Mouse (Mus musculus) MEL (cell line): ENCODE measurements at regions not wholly inside any gene's neighbourhood (a gene's known extent, or its start where the extent isn't known, plus 50 kb on each side); places are given as distances from the start of the nearest gene placed in this dataset.

Source experiments
- DNase-seq: peaks from one replicate; pipeline ENCODE4 v3.0.0; 2011; ENCODE audit warnings: low read depth, low spot score
- H3K27ac ChIP-seq: 2 replicates; pipeline ENCODE4 v1.5.1; 2012; ENCODE audit warnings: low read depth, mild to moderate bottlenecking, control low read depth, low read length, moderate library complexity; ENCODE audit not compliant: control insufficient read depth
- H3K27me3 ChIP-seq, 2 experiments: fragments of 150-350 bp in 1 of 2; sonication (generic) in 1 of 2; 2 replicates each; pipeline ENCODE4 v1.6.1; 2012; ENCODE audit warnings: low read length in 2 of 2, mild to moderate bottlenecking in 2 of 2, improper control_type of control experiment in 1 of 2, moderate library complexity in 1 of 2; ENCODE audit not compliant: insufficient read depth in 2 of 2, control insufficient read depth in 1 of 2
- H3K36me3 ChIP-seq, 2 experiments: 2 replicates each; pipeline ENCODE4 v1.6.1; 2012 to 2014; ENCODE audit warnings: low read length in 2 of 2, improper control_type of control experiment in 1 of 2, inconsistent platforms in 1 of 2, mild to moderate bottlenecking in 1 of 2; ENCODE audit not compliant: insufficient read depth in 2 of 2, control insufficient read depth in 1 of 2
- H3K4me1 ChIP-seq, 2 experiments: fragments of 150-350 bp in 1 of 2; sonication (generic) in 1 of 2; 2 replicates each; pipeline ENCODE4 v1.6.1; 2012; ENCODE audit warnings: low read length in 2 of 2, improper control_type of control experiment in 1 of 2, mild to moderate bottlenecking in 1 of 2; ENCODE audit not compliant: insufficient read depth in 2 of 2, control insufficient read depth in 1 of 2
- H3K4me3 ChIP-seq, 2 experiments: fragments of 150-350 bp in 1 of 2; sonication (generic) in 1 of 2; 2 replicates each; pipeline ENCODE4 v1.5.1; 2012; ENCODE audit warnings: low read depth in 2 of 2, low read length in 2 of 2, mild to moderate bottlenecking in 2 of 2, moderate library complexity in 2 of 2, control low read depth in 1 of 2, improper control_type of control experiment in 1 of 2; ENCODE audit not compliant: control insufficient read depth in 1 of 2, insufficient read depth in 1 of 2
- H3K79me2 ChIP-seq: 2 replicates; pipeline ENCODE4 v1.6.1; 2012; ENCODE audit warnings: mild to moderate bottlenecking, low read length, moderate library complexity; ENCODE audit not compliant: control insufficient read depth, poor library complexity, insufficient read depth
- H3K9ac ChIP-seq: 2 replicates; pipeline ENCODE4 v1.6.1; 2012; ENCODE audit warnings: low read depth, mild to moderate bottlenecking, control low read depth, low read length, moderate library complexity; ENCODE audit not compliant: control insufficient read depth, poor library complexity, severe bottlenecking
- H3K9me3 ChIP-seq: fragments of 150-350 bp; sonication (generic); replicated peaks from 2 replicates; pipeline ENCODE4 v1.6.1; 2012; ENCODE audit warnings: mild to moderate bottlenecking, low read length, improper control_type of control experiment, moderate library complexity; ENCODE audit not compliant: insufficient read depth
- BHLHE40 ChIP-seq: IDR thresholded peaks from 2 replicates; pipeline ENCODE4 v1.6.1; 2012; ENCODE audit warnings: low read depth, mild to moderate bottlenecking, inconsistent platforms, low read length, improper control_type of control experiment, borderline replicate concordance
- CTCF ChIP-seq, 3 experiments: IDR thresholded peaks in 2 of 3; conservative IDR thresholded peaks in 1 of 3; 2 replicates each; pipeline ENCODE4 v1.5.1; 2011 to 2012; ENCODE audit warnings: low read length in 3 of 3, low read depth in 2 of 3, mild to moderate bottlenecking in 2 of 3, improper control_type of control experiment in 1 of 3, inconsistent platforms in 1 of 3, mixed read lengths in 1 of 3, moderate library complexity in 1 of 3; ENCODE audit not compliant: control insufficient read depth in 1 of 3, insufficient read depth in 1 of 3, poor library complexity in 1 of 3, severe bottlenecking in 1 of 3
- EP300 ChIP-seq, 2 experiments: IDR thresholded peaks; 2 replicates each; pipeline ENCODE4 v1.6.1; 2011; ENCODE audit warnings: improper control_type of control experiment in 2 of 2, low read length in 2 of 2, low read depth in 1 of 2, mild to moderate bottlenecking in 1 of 2
- GATA1 ChIP-seq: IDR thresholded peaks from 2 replicates; pipeline ENCODE4 v1.6.1; 2011; ENCODE audit warnings: low read depth, low read length, improper control_type of control experiment
- JUND ChIP-seq: IDR thresholded peaks from 2 replicates; pipeline ENCODE4 v1.6.1; 2011; ENCODE audit warnings: low read depth, mild to moderate bottlenecking, improper control_type of control experiment, low read length
- KAT2A ChIP-seq: conservative IDR thresholded peaks from 2 replicates; pipeline ENCODE4 v1.6.1; 2012; ENCODE audit warnings: low read depth, low read length, improper control_type of control experiment, inconsistent platforms
- MAFK ChIP-seq: IDR thresholded peaks from 2 replicates; pipeline ENCODE4 v1.6.1; 2011; ENCODE audit warnings: low read depth, mild to moderate bottlenecking, low read length, improper control_type of control experiment, borderline replicate concordance
- MAX ChIP-seq: IDR thresholded peaks from 2 replicates; pipeline ENCODE4 v1.6.1; 2011; ENCODE audit warnings: low read length, improper control_type of control experiment
- MAZ ChIP-seq: IDR thresholded peaks from 2 replicates; pipeline ENCODE4 v1.6.1; 2012; ENCODE audit warnings: low read depth, mild to moderate bottlenecking, inconsistent platforms, low read length, improper control_type of control experiment
- POLR2A ChIP-seq, 2 experiments: IDR thresholded peaks; 2 replicates each; pipeline ENCODE4 v1.6.1; 2011 to 2012; ENCODE audit warnings: low read length in 2 of 2, mild to moderate bottlenecking in 2 of 2, control low read depth in 1 of 2, improper control_type of control experiment in 1 of 2, low read depth in 1 of 2, moderate library complexity in 1 of 2; ENCODE audit not compliant: control insufficient read depth in 1 of 2, insufficient read depth in 1 of 2, poor library complexity in 1 of 2
- POLR2AphosphoS2 ChIP-seq: IDR thresholded peaks from 2 replicates; pipeline ENCODE4 v1.6.1; 2011; ENCODE audit warnings: low read length, improper control_type of control experiment
- SIN3A ChIP-seq: IDR thresholded peaks from 2 replicates; pipeline ENCODE4 v1.6.1; 2012; ENCODE audit warnings: low read length, improper control_type of control experiment, inconsistent platforms
- TAL1 ChIP-seq: IDR thresholded peaks from 2 replicates; pipeline ENCODE4 v1.6.1; 2012; ENCODE audit warnings: mild to moderate bottlenecking, inconsistent platforms, low read length, moderate library complexity, mixed read lengths
- TBP ChIP-seq: IDR thresholded peaks from 2 replicates; pipeline ENCODE4 v1.8.0; 2011; ENCODE audit warnings: low read depth, low read length, improper control_type of control experiment
- TCF12 ChIP-seq: IDR thresholded peaks from 2 replicates; pipeline ENCODE4 v1.6.1; 2014; ENCODE audit warnings: low read depth, mild to moderate bottlenecking, inconsistent platforms, low read length, improper control_type of control experiment, moderate library complexity
- USF2 ChIP-seq, 2 experiments: IDR thresholded peaks; 2 replicates each; pipeline ENCODE4 v1.6.1; 2011 to 2012; ENCODE audit warnings: improper control_type of control experiment in 2 of 2, low read length in 2 of 2, borderline replicate concordance in 1 of 2, inconsistent platforms in 1 of 2, low read depth in 1 of 2, mild to moderate bottlenecking in 1 of 2; ENCODE audit not compliant: insufficient read depth in 1 of 2
- ZKSCAN1 ChIP-seq: IDR thresholded peaks from 2 replicates; pipeline ENCODE4 v1.6.1; 2012; ENCODE audit warnings: low read depth, mild to moderate bottlenecking, inconsistent platforms, low read length, improper control_type of control experiment, moderate library complexity

GRCm38 (mm10) chr15:97125836-97126822, 70.4 kb upstream of the Slc38a4 start:
- Histone ChIP-seq H3K4me3 (no peak overlapping the region), H3K4me1 (no peaks in the 10 kb centered on the region), H3K79me2 (no peaks in the 10 kb centered on the region), H3K9me3 (no peaks in the 10 kb centered on the region), H3K27me3 (no peaks in the 10 kb centered on the region), H3K27ac (no peak overlapping the region), H3K9ac (no peak overlapping the region), H3K36me3 (no peaks in the 10 kb centered on the region)
- no peak for DNase-seq
- TF ChIP-seq SIN3A (no peak), TBP (no peak), MAX (no peak), JUND (no peak), TCF12 (no peak)

GRCm38 (mm10) chr15:97122263-97122662, 66.5 kb upstream of the Slc38a4 start:
- Histone ChIP-seq H3K36me3 (no peaks in the 10 kb centered on the region), H3K27ac (no peak overlapping the region), H3K9ac (no peak overlapping the region), H3K4me3 (no peak overlapping the region), H3K9me3 (no peaks in the 10 kb centered on the region), H3K4me1 (no peaks in the 10 kb centered on the region), H3K79me2 (no peaks in the 10 kb centered on the region), H3K27me3 (no peaks in the 10 kb centered on the region)
- DNase-seq = no peak
- TF ChIP-seq POLR2A (IDR thresholded peaks at IDR 0.05; ENCODE audit: control insufficient read depth in 1 of 2, insufficient read depth in 1 of 2, low read depth in 1 of 2, low read length in 2 of 2, poor library complexity in 1 of 2) (no peak), KAT2A (no peak), EP300 (IDR thresholded peaks at IDR 0.05; ENCODE audit: low read depth in 1 of 2, low read length in 2 of 2) (no peak), CTCF (IDR thresholded peaks at IDR 0.05 in 2 of 3, conservative IDR thresholded peaks at IDR 0.05 in 1 of 3; ENCODE audit: control insufficient read depth in 1 of 3, insufficient read depth in 1 of 3, low read depth in 2 of 3, low read length in 3 of 3, poor library complexity in 1 of 3, severe bottlenecking in 1 of 3) (no peak)

GRCm38 (mm10) chr15:97112452-97113200, 56.9 kb upstream of the Slc38a4 start:
- Histone ChIP-seq H3K9me3 (no peaks in the 10 kb centered on the region), H3K4me1 (no peaks in the 10 kb centered on the region), H3K79me2 (no peaks in the 10 kb centered on the region), H3K4me3 (no peak overlapping the region), H3K27me3 (peaks cover 0 to 2% of the 10 kb centered on the region in 2 experiments; a peak in 2 of 4 replicates), H3K27ac (no peak overlapping the region), H3K9ac (no peak overlapping the region), H3K36me3 (no peaks in the 10 kb centered on the region)
- TF ChIP-seq TAL1 = no peak
- no peak for TF ChIP-seq BHLHE40
- TF ChIP-seq TCF12 = no peak
- TF ChIP-seq GATA1 = no peak
- no peak for TF ChIP-seq USF2 (IDR thresholded peaks at IDR 0.05; ENCODE audit: borderline replicate concordance in 1 of 2, insufficient read depth in 1 of 2, low read depth in 1 of 2, low read length in 2 of 2)
- TF ChIP-seq MAZ = no peak
- no peak for TF ChIP-seq POLR2AphosphoS2
- no peak for TF ChIP-seq EP300 (IDR thresholded peaks at IDR 0.05; ENCODE audit: low read depth in 1 of 2, low read length in 2 of 2)
- no peak for TF ChIP-seq ZKSCAN1
- no peak for TF ChIP-seq SIN3A
- no peak for TF ChIP-seq MAFK
- no peak for DNase-seq
